In the genomic region with DNA sequence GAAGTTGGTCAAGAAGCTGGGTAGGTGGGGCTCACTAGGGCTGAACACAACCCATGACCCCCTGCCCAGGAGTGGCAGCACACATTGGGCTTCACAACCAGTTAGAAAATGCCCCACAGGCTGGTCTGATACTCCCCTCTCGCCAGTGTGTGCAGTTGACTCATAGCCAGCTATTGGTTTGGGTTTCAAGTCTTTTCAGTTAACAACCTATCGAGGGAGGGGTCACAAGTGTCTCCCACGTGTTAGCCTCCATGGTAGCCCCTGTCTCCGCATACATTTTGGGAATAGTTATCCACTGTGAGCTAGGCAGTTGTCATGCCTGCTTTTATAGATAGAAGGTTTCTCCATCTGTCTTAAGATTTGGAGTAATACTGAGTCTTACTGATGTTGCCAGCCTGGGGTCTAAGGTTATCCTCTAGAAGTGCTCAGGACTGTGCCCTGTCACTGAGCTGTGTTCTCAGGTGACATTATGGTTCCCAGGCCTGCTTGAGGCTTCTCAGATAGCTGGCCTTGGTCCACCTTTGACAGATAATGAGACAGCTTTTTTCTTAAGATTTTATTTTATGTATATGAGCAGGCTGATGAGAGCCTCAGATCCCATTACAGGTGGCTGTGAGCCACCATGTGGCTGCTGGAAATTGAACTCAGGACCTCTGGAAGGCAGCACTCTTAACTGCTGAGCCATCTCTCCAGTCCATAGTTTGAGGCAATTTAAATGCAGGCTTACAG, we compare ENCODE assay signal across 8 mouse cellular contexts. TPM values are rescaled to one million over a fixed set of nuclear protein-coding genes. Genes with fewer than 3 reads are reported as not detected.
DNase-seq lines count a peak whose midpoint lies in the region; ATAC-seq and TF ChIP-seq lines count a peak whose summit lies in the region.

No protein-coding gene starts in this region.

- peaks cover 9% of the 10 kb centered on the region for H3K36me3 ChIP-seq in hindbrain, embryonic 16.5 days (ENCODE audit: control insufficient read depth, insufficient read depth, low read length)

- peak overlapping the region; percentile 80 for H3K4me3 ChIP-seq in bone marrow, adult 2 months (replicated peaks; ENCODE audit: control insufficient read depth, low read depth, low read length)
- peak overlapping the region; percentile 68 for H3K4me3 ChIP-seq in hindbrain, embryonic 16.5 days (ENCODE audit: low read length)

- peak overlapping the region; percentile 89 for H3K4me2 ChIP-seq in hindbrain, embryonic 16.5 days (ENCODE audit: low read length)

- no peak for TF ChIP-seq POLR2A in bone marrow, adult 2 months (IDR thresholded peaks at IDR 0.05; ENCODE audit: borderline replicate concordance, control insufficient read depth, low read depth, low read length)

- 0 out of 2 replicates have a peak, but pooled peaks cover 1% of the 10 kb centered on the region for H3K4me1 ChIP-seq in bone marrow, adult 2 months (ENCODE audit: control insufficient read depth, insufficient read depth, low read length)
- H3K4me1 ChIP-seq in hindbrain, embryonic 16.5 days (ENCODE audit: control insufficient read depth, insufficient read depth, low read depth, low read length): peaks cover 16% of the 10 kb centered on the region

- H3K27ac ChIP-seq in bone marrow, adult 2 months (ENCODE audit: control insufficient read depth, insufficient read depth, low read depth, low read length, poor library complexity): peak overlapping the region; percentile 93; the same call in 1 of the 2 replicates
- H3K27ac ChIP-seq in hindbrain, embryonic 16.5 days (ENCODE audit: low read depth, low read length): no peak overlapping the region

- H3K9me3 ChIP-seq in hindbrain, embryonic 16.5 days (ENCODE audit: control insufficient read depth, low read length): no peaks in the 10 kb centered on the region

- TF ChIP-seq CTCF in bone marrow, adult 2 months (IDR thresholded peaks at IDR 0.05; ENCODE audit: control insufficient read depth, insufficient read depth, low read length): no peak

- peak; percentile 21 for DNase-seq in kidney, postnatal 10 days
- DNase-seq in kidney, adult 8-10 months: no peak
- DNase-seq in naive thymus-derived CD4-positive, alpha-beta T cell, adult 2 months (ENCODE audit: low read depth): peak; percentile 39
- no peak for DNase-seq in left cerebral cortex, adult 18-20 months (ENCODE audit: low spot score in 2 of 2)
- DNase-seq in urinary bladder, adult 18-20 months (ENCODE audit: low spot score in 2 of 2): no peak
- no peak for DNase-seq in thymus, postnatal 25 days

- H3K27me3 ChIP-seq in hindbrain, embryonic 16.5 days (replicated peaks; ENCODE audit: control insufficient read depth, insufficient read depth, low read length): no peaks in the 10 kb centered on the region

- H3K9ac ChIP-seq in hindbrain, embryonic 16.5 days (ENCODE audit: low read depth, low read length): peak overlapping the region; percentile 95

- ATAC-seq in hindbrain, embryonic 16.5 days: no peak

- 14% methylated on average over 4 of the region's 4 CpGs for WGBS in bone marrow, adult 2 months
- WGBS in hindbrain, embryonic 16.5 days: 10% methylated on average over 4 of the region's 4 CpGs

RNA-seq across cellular contexts. Expression of gene Rpl10a, which starts 1.4 kb away (rescaled TPM):
- polyA plus RNA-seq in bone marrow, adult 2 months (2011; ENCODE audit: insufficient read depth, insufficient read length, low replicate concordance, missing spikeins): 776 and 1,141 TPM in 2 replicates
- 287 and 323 TPM in 2 replicates for polyA plus RNA-seq in hindbrain, embryonic 16.5 days (2015; fragmentation: Nextera tagmentation; extraction: Ambion mirVana)
- total RNA-seq in left cerebral cortex, adult 18-20 months (2021): 100 to 1,000 TPM; 322 to 334 TPM

RNA-seq across cellular contexts. Expression of gene Fance, which starts 16.3 kb away (rescaled TPM):
- 24.9 and 40.5 TPM in 2 replicates for polyA plus RNA-seq in bone marrow, adult 2 months (2011; ENCODE audit: insufficient read depth, insufficient read length, low replicate concordance, missing spikeins)
- polyA plus RNA-seq in hindbrain, embryonic 16.5 days (2015; fragmentation: Nextera tagmentation; extraction: Ambion mirVana): 25.0 and 25.7 TPM in 2 replicates
- total RNA-seq in left cerebral cortex, adult 18-20 months (2021): 10 to 100 TPM; 25.4 to 25.5 TPM

RNA-seq across cellular contexts. Expression of gene Tead3, which starts 20.9 kb away (rescaled TPM):
- 1.1 and 2.8 TPM in 2 replicates for polyA plus RNA-seq in bone marrow, adult 2 months (2011; ENCODE audit: insufficient read depth, insufficient read length, low replicate concordance, missing spikeins)
- polyA plus RNA-seq in hindbrain, embryonic 16.5 days (2015; fragmentation: Nextera tagmentation; extraction: Ambion mirVana): 1.4 and 2.0 TPM in 2 replicates
- 1 to 10 TPM; 2.3 to 2.5 TPM for total RNA-seq in left cerebral cortex, adult 18-20 months (2021)

RNA-seq across cellular contexts. Expression of gene Tulp1, which starts 35.4 kb away (rescaled TPM):
- polyA plus RNA-seq in bone marrow, adult 2 months (2011; ENCODE audit: insufficient read depth, insufficient read length, low replicate concordance, missing spikeins): 1.9 and 7.8 TPM in 2 replicates
- polyA plus RNA-seq in hindbrain, embryonic 16.5 days (2015; fragmentation: Nextera tagmentation; extraction: Ambion mirVana): 1.5 and 1.6 TPM in 2 replicates
- total RNA-seq in left cerebral cortex, adult 18-20 months (2021): not detected

Comparison
In these comparisons a context has a peak if more than half of its experiments do, and no peak if none do; other contexts are left out.
1. DNase-seq: peak in kidney, postnatal 10 days (single experiment) and naive thymus-derived CD4-positive, alpha-beta T cell, adult 2 months (single experiment); none in kidney, adult 8-10 months (0 of 2), left cerebral cortex, adult 18-20 months (0 of 2), urinary bladder, adult 18-20 months (0 of 2) and thymus, postnatal 25 days (single experiment).